Mouse (Mus musculus): ENCODE data around the gene Cldn8. TPM values are rescaled to one million over a fixed set of nuclear protein-coding genes. Genes with fewer than 3 reads are reported as not detected.

Gene Cldn8
- total RNA-seq, 2 experiments from 2014 or later = not detected

Other genes starting within 250 kb of the Cldn8 start
- gene Cldn17, start 56.2 kb downstream of the Cldn8 start, total RNA-seq (2021) = not detected
- not detected for gene Krtap24-1, start 49.1 kb upstream of the Cldn8 start, total RNA-seq (2021)
- gene 2310079G19Rik, start 64.5 kb upstream of the Cldn8 start, total RNA-seq (2021) = not detected
- not detected for gene Krtap26-1, start 84.6 kb upstream of the Cldn8 start, total RNA-seq (2021)
- not detected for gene Krtap27-1, start 108.5 kb upstream of the Cldn8 start, total RNA-seq (2021)
- not detected for gene 2310061N02Rik, start 144.8 kb upstream of the Cldn8 start, total RNA-seq (2021)
- not detected for gene Krtap13-1, start 165.7 kb upstream of the Cldn8 start, total RNA-seq (2021)
- not detected for gene Krtap13, start 188.5 kb upstream of the Cldn8 start, total RNA-seq (2021)
- not detected for gene 2310034C09Rik, start 195.7 kb upstream of the Cldn8 start, total RNA-seq (2021)
- gene 2310057N15Rik, start 211.0 kb upstream of the Cldn8 start, total RNA-seq (2021) = not detected
- not detected for gene Gm5965, start 214.7 kb upstream of the Cldn8 start, total RNA-seq (2021)
- not detected for gene Gm20741, start 249.0 kb upstream of the Cldn8 start, total RNA-seq (2021)